Mouse (Mus musculus) liver, embryonic 15.5 days (tissue): ENCODE results near the gene Nos3. TPM values are rescaled to one million over a fixed set of nuclear protein-coding genes. Genes with fewer than 3 reads are reported as not detected.
"Not testable (repeated sequence)": the region's sequence is repeated elsewhere in the genome, so short reads cannot be mapped to it uniquely, and the experiment has no call there.

Experiments used
- ATAC-seq: fragments of 200-750 bp; cut with Nextera tagmentation; 2 replicates; pipeline ENCODE4 v1.8.0; 2017; ENCODE audit warnings: moderate number of reproducible peaks, mild to moderate bottlenecking, moderate library complexity; ENCODE audit not compliant: insufficient read depth
- H3K27ac ChIP-seq: fragments of 300-500 bp; sonication (generic); replicated peaks from 2 replicates; pipeline ENCODE4 v1.5.1; 2015; ENCODE audit warnings: mild to moderate bottlenecking, inconsistent platforms
- H3K27me3 ChIP-seq: fragments of 300-500 bp; sonication (generic); 2 replicates; pipeline ENCODE4 v1.6.1; 2015; ENCODE audit warnings: mild to moderate bottlenecking, inconsistent platforms
- H3K36me3 ChIP-seq: fragments of 300-500 bp; sonication (generic); replicated peaks from 2 replicates; pipeline ENCODE4 v1.6.1; 2015; ENCODE audit warnings: moderate library complexity, mild to moderate bottlenecking, inconsistent platforms
- H3K4me1 ChIP-seq: fragments of 300-500 bp; sonication (generic); replicated peaks from 2 replicates; pipeline ENCODE4 v1.6.1; 2015; ENCODE audit warnings: inconsistent platforms
- H3K4me2 ChIP-seq: fragments of 300-500 bp; sonication (generic); 2 replicates; pipeline ENCODE4 v1.6.1; 2015; ENCODE audit warnings: moderate library complexity, mild to moderate bottlenecking, inconsistent platforms
- H3K4me3 ChIP-seq: fragments of 300-500 bp; sonication (generic); replicated peaks from 2 replicates; pipeline ENCODE4 v1.5.1; 2015; ENCODE audit warnings: mild to moderate bottlenecking, inconsistent platforms
- H3K9ac ChIP-seq: fragments of 300-500 bp; sonication (generic); 2 replicates; pipeline ENCODE4 v1.6.1; 2015; ENCODE audit warnings: moderate library complexity, mild to moderate bottlenecking, inconsistent platforms
- H3K9me3 ChIP-seq: fragments of 300-500 bp; sonication (generic); replicated peaks from 2 replicates; pipeline ENCODE4 v1.6.1; 2016; ENCODE audit warnings: inconsistent platforms
- WGBS: fragments of 180-500 bp; shearing (Covaris S2); methylation state at CpG from one replicate; pipeline ENCODE4 v1.1.7; 2015; ENCODE audit warnings: mixed read lengths; ENCODE audit not compliant: insufficient replicate concordance; 5-methylcytosine and 5-hydroxymethylcytosine counted together
- polyA plus RNA-seq: library from polyadenylated mRNA; unstranded; fragments of >200 nt; fragmentation: Nextera tagmentation; extraction: Ambion mirVana; gene quantifications from 2 replicates; pipeline ENCODE4 v1.2.1, GENCODE M21; 2015

Nos3 gene
- polyA plus RNA-seq, 1 experiment from 2014 or later = 2.1 TPM

DNA sequence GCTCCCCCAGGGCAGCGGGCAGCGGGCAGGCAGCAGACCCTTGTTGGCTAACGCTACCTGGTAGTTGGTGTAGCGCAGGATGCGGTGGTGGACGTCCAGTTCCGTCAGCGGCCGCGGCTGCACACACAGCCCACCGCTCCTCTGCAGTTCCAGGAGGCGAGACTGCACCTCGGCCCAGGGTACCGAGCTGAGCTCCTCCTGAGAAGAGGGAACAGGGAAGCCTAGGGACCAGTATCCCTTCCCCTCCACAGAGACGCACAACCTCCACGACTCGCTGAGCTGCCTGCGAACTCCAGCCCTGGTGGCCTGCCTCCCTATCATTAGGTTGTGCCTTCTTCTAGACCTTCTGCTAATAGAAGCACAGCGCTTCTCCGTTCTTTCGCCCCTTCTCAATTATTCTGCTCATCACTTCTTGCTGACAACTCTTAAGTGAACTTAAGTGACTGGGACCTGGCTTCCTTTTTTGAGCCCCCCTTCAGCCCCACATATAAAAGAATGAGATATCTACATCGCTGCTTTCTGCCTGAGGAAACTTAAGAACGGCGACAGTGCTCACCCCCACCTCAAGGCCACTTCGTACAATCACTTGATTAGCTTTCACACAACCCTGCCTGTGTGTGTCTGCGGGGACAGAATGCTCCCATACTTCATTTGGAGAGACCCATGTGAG, 23.8 kb downstream of the Nos3 start:
- ATAC-seq = no peak
- H3K27ac ChIP-seq = no peak overlapping the region
- peaks cover 49% of the 10 kb centered on the region for H3K4me1 ChIP-seq
- H3K4me3 ChIP-seq = peak overlapping the region; percentile 46
- peaks cover 50% of the 10 kb centered on the region for H3K27me3 ChIP-seq
- no peaks in the 10 kb centered on the region for H3K9me3 ChIP-seq
- H3K9ac ChIP-seq = peak overlapping the region; percentile 32; the same call in 1 of the 2 replicates
- no peaks in the 10 kb centered on the region for H3K36me3 ChIP-seq
- H3K4me2 ChIP-seq = peak overlapping the region; percentile 73
- WGBS = 22% methylated on average over 26 of the region's 26 CpGs

DNA sequence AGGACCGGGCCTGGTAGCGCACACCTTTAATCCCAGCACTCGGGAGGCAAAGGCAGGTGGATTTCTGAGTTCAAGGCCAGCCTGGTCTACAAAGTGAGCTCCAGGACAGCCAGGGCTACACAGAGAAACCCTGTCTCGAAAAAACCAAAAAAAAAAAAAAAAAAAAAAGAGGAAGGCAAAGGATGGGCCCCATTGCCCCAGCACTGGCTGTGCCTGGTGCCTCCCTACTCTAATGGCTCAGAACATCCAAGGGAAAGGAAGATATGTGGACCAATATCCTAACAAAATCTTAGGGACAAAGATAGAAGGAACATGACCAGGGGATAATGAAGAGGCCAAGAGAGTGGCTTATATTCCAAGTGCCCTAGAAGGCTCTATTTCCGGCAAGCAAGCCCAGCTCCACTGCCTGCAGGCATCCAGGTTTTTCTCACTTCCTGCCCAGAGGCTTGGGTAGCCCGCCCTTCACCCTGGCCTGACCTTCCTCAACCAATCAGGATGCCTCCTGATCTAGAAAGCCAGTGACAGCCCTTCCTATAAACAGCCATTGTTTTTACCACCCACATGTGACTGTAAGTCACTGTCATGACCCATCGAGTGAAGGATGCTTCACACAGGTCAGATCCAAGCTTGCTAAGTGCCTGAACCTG, 24.5 kb downstream of the Nos3 start:
- no peak for ATAC-seq
- peaks cover 49% of the 10 kb centered on the region for H3K4me1 ChIP-seq
- WGBS = 43% methylated on average over 7 of the region's 7 CpGs

DNA sequence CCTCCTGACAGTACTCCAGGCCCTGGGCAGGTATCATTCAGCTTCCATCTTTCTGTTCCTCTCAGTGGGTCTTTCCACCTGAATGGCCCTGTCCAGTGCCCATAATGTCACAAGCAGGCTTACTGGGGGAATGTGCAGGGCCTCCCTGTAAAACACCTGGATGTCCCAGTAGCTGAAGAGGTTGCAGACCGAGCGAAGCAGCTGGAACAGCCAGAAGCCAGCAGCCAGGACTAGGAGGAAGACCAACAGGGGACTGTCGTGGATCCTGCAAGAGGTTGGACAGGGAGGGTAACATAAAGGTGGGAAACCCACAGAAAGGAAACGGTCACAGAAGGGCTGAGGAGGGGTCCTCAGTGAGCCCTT, 25.0 kb downstream of the Nos3 start:
- ATAC-seq = no peak
- peaks cover 45% of the 10 kb centered on the region for H3K4me1 ChIP-seq
- H3K4me3 ChIP-seq = no peak overlapping the region
- no peak overlapping the region for H3K9ac ChIP-seq
- H3K27me3 ChIP-seq = peaks cover 47% of the 10 kb centered on the region
- WGBS = 64% methylated on average over 4 of the region's 4 CpGs
- no peak overlapping the region for H3K4me2 ChIP-seq
- H3K27ac ChIP-seq = no peak overlapping the region
- no peaks in the 10 kb centered on the region for H3K36me3 ChIP-seq
- H3K9me3 ChIP-seq = no peaks in the 10 kb centered on the region

More for the DNA sequence above, 24.5 kb downstream of the Nos3 start:
- Histone ChIP-seq H3K9ac (no peak overlapping the region), H3K27ac (no peak overlapping the region), H3K4me3 (no peak overlapping the region), H3K36me3 (no peaks in the 10 kb centered on the region), H3K9me3 (no peaks in the 10 kb centered on the region), H3K27me3 (peaks cover 50% of the 10 kb centered on the region), H3K4me2 (no peak overlapping the region; the same call in 1 of the 2 replicates)

DNA sequence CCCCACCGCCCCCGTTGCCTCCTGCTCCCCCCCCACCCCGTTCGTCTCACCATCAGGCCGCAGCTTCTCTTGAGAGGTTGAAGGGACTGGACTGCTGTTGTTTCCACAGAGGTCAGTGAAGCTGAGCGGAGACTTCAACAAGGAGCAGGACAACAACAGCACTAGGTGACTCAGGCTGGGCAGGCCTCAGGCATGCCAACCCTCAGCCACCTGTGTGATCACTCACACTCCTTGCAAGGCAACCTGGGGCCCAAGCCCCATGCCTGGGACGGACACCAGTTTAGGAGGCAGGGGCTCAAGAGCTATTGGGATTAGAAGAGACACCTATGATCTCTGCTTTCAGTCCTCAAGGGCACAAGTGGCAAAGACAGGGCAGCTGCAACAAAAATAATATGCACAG, 27.3 kb downstream of the Nos3 start, which contains the start of gene Atg9b:
Atg9b (minus strand) TSS at position 280 of the 400 bp plus-strand sequence.
- Histone ChIP-seq H3K27ac (no peak within 1 kb of the TSS), H3K4me1 (peaks cover 54% of the 10 kb centered on the region), H3K9me3 (no peaks in the 10 kb centered on the region), H3K9ac (no peak within 1 kb of the TSS), H3K4me2 (no peak within 1 kb of the TSS), H3K27me3 (peaks cover 25% of the 10 kb centered on the region), H3K4me3 (no peak within 1 kb of the TSS), H3K36me3 (no peaks in the 10 kb centered on the region)
- WGBS = 74% methylated on average over 7 of the region's 7 CpGs
- no peak for ATAC-seq

DNA sequence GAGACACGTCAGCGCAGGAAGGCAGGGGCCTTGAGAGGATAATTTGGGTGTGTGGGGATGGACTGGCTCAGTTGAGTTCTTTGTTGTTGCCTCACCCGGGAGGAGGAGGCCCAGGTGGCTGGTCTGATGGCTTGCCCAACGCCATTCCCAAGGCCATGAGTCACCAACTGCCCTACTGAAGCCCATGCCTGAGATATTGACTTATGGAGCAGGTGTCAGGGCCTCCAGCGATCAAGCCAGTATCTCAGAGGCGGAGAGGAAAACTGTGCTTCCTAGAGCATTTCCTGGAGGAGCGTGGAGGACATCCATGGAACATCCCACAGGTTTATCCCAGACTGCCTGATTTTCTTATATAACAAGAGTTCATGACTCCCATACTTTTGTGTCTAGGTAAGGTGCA, 28.1 kb downstream of the Nos3 start:
- WGBS = 65% methylated on average over 7 of the region's 7 CpGs
- no peak for ATAC-seq
- peaks cover 16% of the 10 kb centered on the region for H3K27me3 ChIP-seq
- H3K36me3 ChIP-seq = no peaks in the 10 kb centered on the region
- H3K27ac ChIP-seq = no peak overlapping the region
- no peaks in the 10 kb centered on the region for H3K9me3 ChIP-seq
- H3K4me1 ChIP-seq = peaks cover 48% of the 10 kb centered on the region
- no peak overlapping the region for H3K4me3 ChIP-seq
- no peak overlapping the region for H3K9ac ChIP-seq
- H3K4me2 ChIP-seq = no peak overlapping the region

DNA sequence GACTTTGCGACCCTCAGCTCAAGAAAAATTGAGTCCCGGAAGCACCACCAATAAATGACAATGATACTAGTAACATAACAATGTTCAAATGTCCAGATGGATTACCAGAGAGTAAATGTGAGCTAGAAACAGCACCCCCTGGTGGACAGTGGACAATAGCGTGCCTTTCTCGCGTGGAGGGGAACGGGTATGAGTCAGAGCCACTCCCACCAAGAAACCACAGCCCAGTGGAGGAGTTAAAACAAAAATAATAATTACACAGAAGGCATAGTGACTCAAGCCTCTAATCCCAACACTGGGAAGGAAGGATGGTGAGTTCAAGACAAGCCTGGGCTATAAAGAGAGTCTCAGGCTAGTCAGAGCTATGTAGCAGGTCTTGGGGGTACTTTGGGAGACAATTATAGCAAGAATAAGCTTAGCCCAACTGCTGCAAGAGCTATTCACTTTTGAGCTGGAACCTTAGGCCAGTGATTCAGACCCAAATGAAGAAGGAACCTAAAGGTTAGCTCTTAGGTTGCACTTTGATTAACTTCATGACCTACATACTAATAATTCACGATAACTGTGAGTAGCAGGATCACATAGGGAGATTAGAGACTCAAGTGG, 28.9 kb downstream of the Nos3 start, which contains the start of gene Abcb8:
Abcb8 (plus strand) TSS at position 272 of the 606 bp plus-strand sequence.
- peak within 1 kb of the TSS; percentile 58 for H3K9ac ChIP-seq
- H3K27ac ChIP-seq = peak within 1 kb of the TSS; percentile 78
- H3K27me3 ChIP-seq = peaks cover 8% of the 10 kb centered on the region
- ATAC-seq = no peak
- H3K4me1 ChIP-seq = peaks cover 42% of the 10 kb centered on the region
- 12% methylated on average over 7 of the region's 7 CpGs for WGBS
- H3K9me3 ChIP-seq = no peaks in the 10 kb centered on the region
- no peaks in the 10 kb centered on the region for H3K36me3 ChIP-seq
- H3K4me2 ChIP-seq = peak within 1 kb of the TSS; percentile 77
- H3K4me3 ChIP-seq = peak within 1 kb of the TSS; percentile 71

DNA sequence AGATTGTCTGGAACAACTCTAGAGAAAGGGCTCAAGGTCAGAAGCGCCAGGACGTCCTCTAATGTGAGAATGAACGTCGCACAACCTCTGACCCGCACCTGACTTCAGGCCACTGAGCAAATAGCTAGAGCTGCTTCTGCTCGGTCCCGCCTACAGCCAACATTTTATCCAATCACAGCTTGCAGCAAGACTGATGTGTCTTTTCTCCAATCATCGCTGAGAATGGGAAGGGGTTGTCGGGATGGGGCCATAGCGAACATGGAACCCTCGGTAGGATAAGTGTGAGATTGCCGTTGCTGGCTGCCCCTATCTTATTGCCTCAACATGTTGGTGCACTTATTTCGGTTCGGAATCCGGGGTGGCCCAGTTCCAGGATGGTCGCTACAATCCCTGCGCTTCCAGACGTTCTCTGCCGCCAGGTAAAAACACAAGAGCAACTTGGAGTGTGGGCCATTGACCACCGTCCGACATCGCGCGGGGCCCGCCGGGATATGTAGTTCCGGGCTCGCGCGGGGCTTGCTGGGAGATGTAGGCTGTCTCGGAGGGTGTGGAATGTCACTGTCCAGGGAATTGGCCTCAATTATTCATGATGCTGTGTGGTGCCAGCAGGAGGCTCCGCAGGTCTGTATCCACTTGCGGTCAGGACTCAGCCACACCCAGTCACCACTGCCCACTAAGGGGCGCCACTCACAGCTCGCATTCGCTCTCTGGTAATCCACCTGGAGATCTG, 29.7 kb downstream of the Nos3 start:
- Histone ChIP-seq H3K27me3 (peaks cover under 1% of the 10 kb centered on the region; the same call in 1 of the 2 replicates), H3K4me3 (peak overlapping the region; percentile 71), H3K9ac (peak overlapping the region; percentile 58), H3K36me3 (no peaks in the 10 kb centered on the region), H3K9me3 (no peaks in the 10 kb centered on the region), H3K4me2 (peak overlapping the region; percentile 77), H3K27ac (peak overlapping the region; percentile 78), H3K4me1 (peaks cover 36% of the 10 kb centered on the region)
- WGBS = 1% methylated on average over 36 of the region's 36 CpGs
- ATAC-seq = peak; percentile 96

DNA sequence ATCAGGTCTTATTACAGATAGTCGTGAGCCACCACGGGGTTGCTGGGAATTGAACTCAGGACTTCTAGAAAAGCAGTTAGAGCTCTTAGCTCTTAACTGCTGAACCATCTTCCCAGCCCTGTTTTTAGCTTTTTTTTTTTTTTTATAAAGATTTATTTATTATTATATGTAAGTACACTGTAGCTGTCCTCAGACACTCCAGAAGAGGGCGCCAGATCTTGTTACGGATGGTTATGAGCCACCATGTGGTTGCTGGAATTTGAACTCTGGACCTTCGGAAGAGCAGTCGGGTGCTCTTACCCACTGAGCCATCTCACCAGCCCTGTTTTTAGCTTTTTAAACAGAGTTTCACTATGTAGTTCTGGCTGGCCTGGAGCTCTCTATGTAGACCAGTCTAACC, 31.6 kb downstream of the Nos3 start:
- H3K4me1 ChIP-seq = peaks cover 29% of the 10 kb centered on the region
- H3K27ac ChIP-seq, ATAC-seq, H3K4me3 ChIP-seq, H3K36me3 ChIP-seq, H3K27me3 ChIP-seq, H3K9me3 ChIP-seq, H3K4me2 ChIP-seq, H3K9ac ChIP-seq: not testable (repeated sequence)
- 74% methylated on average over 6 of the region's 6 CpGs for WGBS

DNA sequence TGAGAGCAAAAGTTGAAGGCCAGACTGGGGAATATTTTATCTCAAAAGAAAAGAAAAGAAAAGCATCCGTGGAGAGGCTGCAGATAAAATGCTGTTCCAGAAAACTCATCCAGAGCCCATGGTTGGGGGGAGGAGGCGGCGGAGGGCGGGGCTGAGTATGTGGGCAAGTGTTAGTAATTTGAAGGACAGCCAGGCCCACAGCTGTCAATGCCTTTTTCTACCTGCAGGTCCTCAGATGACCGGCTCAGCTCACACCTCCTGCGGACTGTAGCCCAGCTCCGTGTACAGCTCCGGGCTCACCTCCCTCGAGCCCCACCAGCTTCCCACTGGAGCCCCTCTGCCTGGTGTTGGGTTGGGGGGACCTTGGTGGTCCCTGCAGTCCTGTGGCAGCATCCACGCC, 35.1 kb downstream of the Nos3 start:
- H3K4me2 ChIP-seq = no peak overlapping the region
- 81% methylated on average over 10 of the region's 10 CpGs for WGBS
- ATAC-seq = no peak
- no peak overlapping the region for H3K9ac ChIP-seq
- H3K36me3 ChIP-seq = peaks cover 16% of the 10 kb centered on the region
- H3K27me3 ChIP-seq = no peaks in the 10 kb centered on the region
- no peak overlapping the region for H3K4me3 ChIP-seq
- H3K4me1 ChIP-seq = peaks cover 19% of the 10 kb centered on the region
- no peak overlapping the region for H3K27ac ChIP-seq
- H3K9me3 ChIP-seq = no peaks in the 10 kb centered on the region

DNA sequence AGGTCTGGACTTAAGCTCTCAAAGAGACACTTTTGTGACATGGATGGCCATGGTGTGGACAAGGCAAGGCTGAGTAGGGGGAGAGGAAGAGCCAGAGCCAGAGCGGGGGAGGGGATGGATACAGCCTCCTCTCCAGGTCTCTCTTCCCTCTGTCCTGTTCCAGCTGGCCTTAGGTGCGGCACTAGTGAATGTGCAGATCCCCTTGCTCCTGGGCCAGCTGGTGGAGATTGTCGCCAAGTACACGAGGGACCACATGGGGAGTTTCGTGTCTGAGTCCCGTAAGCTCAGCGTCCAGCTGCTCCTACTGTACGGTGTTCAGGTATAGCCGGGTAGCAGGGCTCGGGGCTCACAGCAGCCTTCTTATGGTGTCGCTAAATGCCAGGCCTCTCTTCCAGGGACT, 35.8 kb downstream of the Nos3 start:
- H3K4me3 ChIP-seq = no peak overlapping the region
- ATAC-seq = no peak
- no peak overlapping the region for H3K27ac ChIP-seq
- peaks cover 16% of the 10 kb centered on the region for H3K36me3 ChIP-seq
- no peaks in the 10 kb centered on the region for H3K9me3 ChIP-seq
- WGBS = 73% methylated on average over 11 of the region's 11 CpGs
- no peak overlapping the region for H3K4me2 ChIP-seq
- peaks cover 18% of the 10 kb centered on the region for H3K4me1 ChIP-seq
- no peaks in the 10 kb centered on the region for H3K27me3 ChIP-seq
- H3K9ac ChIP-seq = no peak overlapping the region
